Mouse (Mus musculus) limb, embryonic 14.5 days (tissue): ENCODE measurements around the gene 1810049J17Rik. TPM values are rescaled to one million over a fixed set of nuclear protein-coding genes. Genes with fewer than 3 reads are reported as not detected.

ENCODE experiments used
- ATAC-seq: fragments of 200-750 bp; cut with Nextera tagmentation; 2 replicates; pipeline ENCODE4 v1.8.0; 2017; ENCODE audit warnings: low read depth, moderate number of reproducible peaks, moderate TSS enrichment; ENCODE audit not compliant: low FRiP score
- DNase-seq: peaks from one replicate; pipeline ENCODE4 v3.0.0-alpha.2; 2015; ENCODE audit warnings: low spot score
- H3K27ac ChIP-seq: fragments of 300-500 bp; sonication (generic); replicated peaks from 2 replicates; pipeline ENCODE4 v1.5.1; 2014; ENCODE audit warnings: low read depth, mild to moderate bottlenecking, low read length, moderate library complexity, mixed read lengths
- H3K27me3 ChIP-seq: fragments of 300-500 bp; sonication (generic); 2 replicates; pipeline ENCODE4 v1.6.1; 2014; ENCODE audit warnings: low read length, mixed read lengths; ENCODE audit not compliant: control insufficient read depth, insufficient read depth
- H3K36me3 ChIP-seq: fragments of 300-500 bp; sonication (generic); 2 replicates; pipeline ENCODE4 v1.6.1; 2014; ENCODE audit warnings: mild to moderate bottlenecking, low read length, moderate library complexity, mixed read lengths; ENCODE audit not compliant: control insufficient read depth, insufficient read depth
- H3K4me1 ChIP-seq: fragments of 300-500 bp; sonication (generic); 2 replicates; pipeline ENCODE4 v1.6.1; 2014; ENCODE audit warnings: antibody characterized with exemption, low read length, mixed read lengths; ENCODE audit not compliant: control insufficient read depth, insufficient read depth
- H3K4me2 ChIP-seq: fragments of 300-500 bp; sonication (generic); replicated peaks from 2 replicates; pipeline ENCODE4 v1.6.1; 2014; ENCODE audit warnings: low read depth, mild to moderate bottlenecking, low read length, moderate library complexity; ENCODE audit not compliant: severe bottlenecking
- H3K4me3 ChIP-seq: fragments of 300-500 bp; sonication (generic); replicated peaks from 2 replicates; pipeline ENCODE4 v1.5.1; 2014; ENCODE audit warnings: low read length
- H3K9ac ChIP-seq: fragments of 300-500 bp; sonication (generic); 2 replicates; pipeline ENCODE4 v1.6.1; 2014; ENCODE audit warnings: mild to moderate bottlenecking, low read depth, low read length, moderate library complexity; ENCODE audit not compliant: severe bottlenecking
- H3K9me3 ChIP-seq: fragments of 300-500 bp; sonication (generic); 2 replicates; pipeline ENCODE4 v1.6.1; 2016; ENCODE audit warnings: low read length; ENCODE audit not compliant: control insufficient read depth
- POLR2A ChIP-seq: fragments of 200-500 bp; IDR thresholded peaks from 2 replicates; pipeline ENCODE4 v1.8.0; 2012; ENCODE audit warnings: inconsistent platforms, mild to moderate bottlenecking, moderate library complexity, borderline replicate concordance; ENCODE audit not compliant: insufficient read depth, insufficient read length; ENCODE audit errors: extremely low read depth
- WGBS: fragments of 180-500 bp; shearing (Covaris S2); extraction: QIAGEN DNeasy Blood & Tissue Kit; methylation state at CpG from one replicate; pipeline ENCODE4 v1.1.7; 2014; 5-methylcytosine and 5-hydroxymethylcytosine counted together
- polyA plus RNA-seq, 2 experiments: library from polyadenylated mRNA; depleted of rRNA in 1 of 2; stranded (reverse) in 1 of 2; unstranded in 1 of 2; fragments of >200 nt; fragmentation: Nextera tagmentation in 1 of 2; extraction: Ambion mirVana in 1 of 2; gene quantifications; 2 replicates each; pipeline versions ENCODE4 v1.2.1 to v1.2.3; 2012 to 2014

The 1810049J17Rik gene
- polyA plus RNA-seq, 2 experiments = 0.62 TPM; not detected in 1

GRCm38 (mm10) chr15:12355907-12356306 is 34.2 kb upstream of the 1810049J17Rik start:
- H3K36me3 ChIP-seq = peaks cover 54% of the 10 kb centered on the region
- no peak for DNase-seq
- no peak overlapping the region for H3K4me2 ChIP-seq
- H3K4me1 ChIP-seq = 0 out of 2 replicates have a peak, but pooled peaks cover 3% of the 10 kb centered on the region
- no peak overlapping the region for H3K9ac ChIP-seq
- H3K9me3 ChIP-seq = no peaks in the 10 kb centered on the region
- no peak overlapping the region for H3K4me3 ChIP-seq
- no peak overlapping the region for H3K27ac ChIP-seq
- ATAC-seq = no peak
- 76% methylated on average over 7 of the region's 7 CpGs for WGBS
- no peak for TF ChIP-seq POLR2A
- no peaks in the 10 kb centered on the region for H3K27me3 ChIP-seq

GRCm38 (mm10) chr15:12355261-12355660 is 33.6 kb upstream of the 1810049J17Rik start:
- Histone ChIP-seq H3K27ac (no peak overlapping the region), H3K4me3 (no peak overlapping the region), H3K9me3 (no peaks in the 10 kb centered on the region), H3K4me2 (no peak overlapping the region), H3K9ac (no peak overlapping the region), H3K4me1 (no peaks in the 10 kb centered on the region), H3K36me3 (peaks cover 53% of the 10 kb centered on the region), H3K27me3 (no peaks in the 10 kb centered on the region)
- 93% methylated on average over 6 of the region's 6 CpGs for WGBS
- ATAC-seq = no peak
- DNase-seq = no peak
- no peak for TF ChIP-seq POLR2A

- no peak for DNase-seq
- WGBS = 92% methylated on average over 2 of the region's 2 CpGs
- no peaks in the 10 kb centered on the region for H3K27me3 ChIP-seq
Observed at GRCm38 (mm10) chr15:12354281-12354810, 32.6 kb upstream of the 1810049J17Rik start.

GRCm38 (mm10) chr15:12351470-12351869 is 29.8 kb upstream of the 1810049J17Rik start:
- no peak for TF ChIP-seq POLR2A
- H3K36me3 ChIP-seq = peaks cover 68% of the 10 kb centered on the region
- no peaks in the 10 kb centered on the region for H3K4me1 ChIP-seq
- no peaks in the 10 kb centered on the region for H3K9me3 ChIP-seq
- no peak overlapping the region for H3K9ac ChIP-seq
- no peak for DNase-seq
- no peak for ATAC-seq
- no peak overlapping the region for H3K4me3 ChIP-seq
- H3K27me3 ChIP-seq = no peaks in the 10 kb centered on the region
- H3K4me2 ChIP-seq = no peak overlapping the region
- H3K27ac ChIP-seq = no peak overlapping the region
- 93% methylated on average over 7 of the region's 7 CpGs for WGBS

More at GRCm38 (mm10) chr15:12354281-12354810, 32.6 kb upstream of the 1810049J17Rik start:
- Histone ChIP-seq H3K4me3 (no peak overlapping the region), H3K27ac (no peak overlapping the region), H3K9ac (no peak overlapping the region), H3K9me3 (no peaks in the 10 kb centered on the region), H3K4me1 (no peaks in the 10 kb centered on the region), H3K36me3 (peaks cover 57% of the 10 kb centered on the region), H3K4me2 (no peak overlapping the region)
- no peak for ATAC-seq
- no peak for TF ChIP-seq POLR2A

GRCm38 (mm10) chr15:12349840-12350239 is 28.1 kb upstream of the 1810049J17Rik start:
- H3K27me3 ChIP-seq = no peaks in the 10 kb centered on the region
- TF ChIP-seq POLR2A = no peak
- ATAC-seq = no peak
- H3K36me3 ChIP-seq = peaks cover 66% of the 10 kb centered on the region
- H3K9me3 ChIP-seq = no peaks in the 10 kb centered on the region
- WGBS = 85% methylated on average over 5 of the region's 5 CpGs
- no peak overlapping the region for H3K27ac ChIP-seq
- H3K9ac ChIP-seq = no peak overlapping the region
- H3K4me1 ChIP-seq = no peaks in the 10 kb centered on the region
- H3K4me2 ChIP-seq = no peak overlapping the region
- no peak overlapping the region for H3K4me3 ChIP-seq
- no peak for DNase-seq

GRCm38 (mm10) chr15:12348950-12349349 is 27.3 kb upstream of the 1810049J17Rik start:
- Histone ChIP-seq H3K27me3 (no peaks in the 10 kb centered on the region), H3K4me2 (no peak overlapping the region), H3K4me1 (no peaks in the 10 kb centered on the region), H3K9me3 (no peaks in the 10 kb centered on the region), H3K27ac (no peak overlapping the region), H3K36me3 (peaks cover 67% of the 10 kb centered on the region), H3K4me3 (no peak overlapping the region), H3K9ac (no peak overlapping the region)
- ATAC-seq (no peak), DNase-seq (no peak)
- no peak for TF ChIP-seq POLR2A
- 78% methylated on average over 3 of the region's 3 CpGs for WGBS
